In genomic region chr11:5064282-5065055, GRCm38 (mm10) we compare ENCODE assay signal across 8 mouse cellular contexts. TPM values are rescaled to one million over a fixed set of nuclear protein-coding genes. Genes with fewer than 3 reads are reported as not detected.
DNase-seq lines count a peak whose midpoint lies in the region; ATAC-seq and TF ChIP-seq lines count a peak whose summit lies in the region.

No protein-coding gene starts in this region.

- no peak for TF ChIP-seq CTCF in olfactory bulb, adult 2 months (IDR thresholded peaks at IDR 0.05; ENCODE audit: insufficient read depth, low read depth, low read length)

- H3K4me1 ChIP-seq in kidney, embryonic 14.5 days (ENCODE audit: control insufficient read depth, insufficient read depth, low read length) = peaks cover 34% of the 10 kb centered on the region
- peaks cover 44% of the 10 kb centered on the region for H3K4me1 ChIP-seq in heart, embryonic 16.5 days (ENCODE audit: control insufficient read depth, insufficient read depth, low read length)
- peaks cover 72% of the 10 kb centered on the region for H3K4me1 ChIP-seq in liver, embryonic 12.5 days
- H3K4me1 ChIP-seq in olfactory bulb, adult 2 months (ENCODE audit: control insufficient read depth, insufficient read depth, low read length) = peaks cover 44% of the 10 kb centered on the region

- H3K4me2 ChIP-seq in kidney, embryonic 14.5 days (replicated peaks; ENCODE audit: low read depth, low read length) = peak overlapping the region; percentile 96
- H3K4me2 ChIP-seq in heart, embryonic 16.5 days (ENCODE audit: low read depth, low read length) = peak overlapping the region; percentile 88
- peak overlapping the region; percentile 100 for H3K4me2 ChIP-seq in liver, embryonic 12.5 days

- no peak overlapping the region for H3K27ac ChIP-seq in kidney, embryonic 14.5 days (ENCODE audit: low read depth, low read length)
- no peak overlapping the region for H3K27ac ChIP-seq in heart, embryonic 16.5 days (ENCODE audit: low read length)
- H3K27ac ChIP-seq in liver, embryonic 12.5 days = peak overlapping the region; percentile 43; the same call in 1 of the 2 replicates
- peak overlapping the region; percentile 35 for H3K27ac ChIP-seq in olfactory bulb, adult 2 months (ENCODE audit: insufficient read depth, low read depth, low read length)

- TF ChIP-seq POLR2A in olfactory bulb, adult 2 months (IDR thresholded peaks at IDR 0.05; ENCODE audit: insufficient read depth, low read depth, low read length) = no peak

- WGBS in kidney, embryonic 14.5 days = 17% methylated on average over 38 of the region's 38 CpGs
- WGBS in heart, embryonic 16.5 days = 19% methylated on average over 38 of the region's 38 CpGs
- WGBS in liver, embryonic 12.5 days (ENCODE audit: insufficient replicate concordance) = 23% methylated on average over 37 of the region's 38 CpGs
- 13% methylated on average over 38 of the region's 38 CpGs for WGBS in olfactory bulb, adult 2 months

- H3K36me3 ChIP-seq in kidney, embryonic 14.5 days (ENCODE audit: control insufficient read depth, insufficient read depth, low read length) = peaks cover 17% of the 10 kb centered on the region
- peaks cover 15% of the 10 kb centered on the region for H3K36me3 ChIP-seq in heart, embryonic 16.5 days (ENCODE audit: control insufficient read depth, insufficient read depth)
- H3K36me3 ChIP-seq in liver, embryonic 12.5 days = peaks cover 27% of the 10 kb centered on the region

- peak; percentile 1; the same call in 1 of the 2 replicates for ATAC-seq in kidney, embryonic 14.5 days (ENCODE audit: low FRiP score, low TSS enrichment)
- ATAC-seq in heart, embryonic 16.5 days (replicated peaks; ENCODE audit: extremely low read depth, insufficient read depth, low FRiP score) = no peak
- peak; percentile 18 for ATAC-seq in liver, embryonic 12.5 days

- DNase-seq in kidney, postnatal 25 days = no peak
- peak; percentile 62 for DNase-seq in NIH3T3 (ENCODE audit: low read depth)
- no peak for DNase-seq in adrenal gland, postnatal 25 days
- DNase-seq in right cerebral cortex, postnatal 36 days (ENCODE audit: low spot score in 2 of 2) = no peak

- H3K9me3 ChIP-seq in kidney, embryonic 14.5 days (ENCODE audit: control insufficient read depth, low read length) = no peaks in the 10 kb centered on the region
- H3K9me3 ChIP-seq in heart, embryonic 16.5 days (replicated peaks; ENCODE audit: control insufficient read depth, low read length) = no peaks in the 10 kb centered on the region
- H3K9me3 ChIP-seq in liver, embryonic 12.5 days (replicated peaks) = no peaks in the 10 kb centered on the region

- H3K9ac ChIP-seq in kidney, embryonic 14.5 days (ENCODE audit: low read depth, low read length) = peak overlapping the region; percentile 64
- H3K9ac ChIP-seq in heart, embryonic 16.5 days (ENCODE audit: low read length) = peak overlapping the region; percentile 83
- peak overlapping the region; percentile 76 for H3K9ac ChIP-seq in liver, embryonic 12.5 days

- H3K4me3 ChIP-seq in kidney, embryonic 14.5 days (ENCODE audit: low read length) = peak overlapping the region; percentile 60
- H3K4me3 ChIP-seq in heart, embryonic 16.5 days (ENCODE audit: low read length) = peak overlapping the region; percentile 66
- peak overlapping the region; percentile 75 for H3K4me3 ChIP-seq in liver, embryonic 12.5 days
- peak overlapping the region; percentile 82 for H3K4me3 ChIP-seq in olfactory bulb, adult 2 months (ENCODE audit: insufficient read depth, low read depth, low read length)

- peaks cover 39% of the 10 kb centered on the region for H3K27me3 ChIP-seq in kidney, embryonic 14.5 days (ENCODE audit: control insufficient read depth, insufficient read depth, low read length)
- H3K27me3 ChIP-seq in heart, embryonic 16.5 days (ENCODE audit: control insufficient read depth, insufficient read depth, low read length) = peaks cover 26% of the 10 kb centered on the region
- peaks cover 54% of the 10 kb centered on the region for H3K27me3 ChIP-seq in liver, embryonic 12.5 days (replicated peaks)

RNA-seq across cellular contexts. Expression of gene Gas2l1, which starts 0.7 kb away (rescaled TPM):
- 30.2 and 47.3 TPM in 2 replicates for polyA plus RNA-seq in kidney, embryonic 14.5 days (2014; fragmentation: Nextera tagmentation; extraction: Ambion mirVana)
- polyA plus RNA-seq in heart, embryonic 16.5 days (2015; fragmentation: Nextera tagmentation; extraction: Ambion mirVana) = 16.4 and 19.1 TPM in 2 replicates
- polyA plus RNA-seq in liver, embryonic 12.5 days (2016; fragmentation: Nextera tagmentation; extraction: Ambion mirVana) = 35.2 and 37.5 TPM in 2 replicates
- not detected in 2 replicates for polyA plus RNA-seq in olfactory bulb, adult 2 months (2012; ENCODE audit: insufficient read depth, insufficient read length, low replicate concordance, missing spikeins)
- total RNA-seq in adrenal gland, postnatal 25 days (2021) = 42.4 and 46.1 TPM in 2 replicates

RNA-seq across cellular contexts. Expression of gene Rasl10a, which starts 6.5 kb away (rescaled TPM):
- polyA plus RNA-seq in kidney, embryonic 14.5 days (2014; fragmentation: Nextera tagmentation; extraction: Ambion mirVana) = 4.1 and 4.6 TPM in 2 replicates
- polyA plus RNA-seq in heart, embryonic 16.5 days (2015; fragmentation: Nextera tagmentation; extraction: Ambion mirVana) = 0.62 and 1.4 TPM in 2 replicates
- polyA plus RNA-seq in liver, embryonic 12.5 days (2016; fragmentation: Nextera tagmentation; extraction: Ambion mirVana) = 0.77 and 1.1 TPM in 2 replicates
- polyA plus RNA-seq in olfactory bulb, adult 2 months (2012; ENCODE audit: insufficient read depth, insufficient read length, low replicate concordance, missing spikeins) = not detected in 2 replicates
- total RNA-seq in adrenal gland, postnatal 25 days (2021) = 0.39 TPM in 1 of 2 replicates, not detected in the other

RNA-seq across cellular contexts. Expression of gene Rhbdd3, which starts 34.3 kb away (rescaled TPM):
- 25.5 and 29.0 TPM in 2 replicates for polyA plus RNA-seq in kidney, embryonic 14.5 days (2014; fragmentation: Nextera tagmentation; extraction: Ambion mirVana)
- polyA plus RNA-seq in heart, embryonic 16.5 days (2015; fragmentation: Nextera tagmentation; extraction: Ambion mirVana) = 30.5 and 33.0 TPM in 2 replicates
- 19.0 and 22.9 TPM in 2 replicates for polyA plus RNA-seq in liver, embryonic 12.5 days (2016; fragmentation: Nextera tagmentation; extraction: Ambion mirVana)
- polyA plus RNA-seq in olfactory bulb, adult 2 months (2012; ENCODE audit: insufficient read depth, insufficient read length, low replicate concordance, missing spikeins) = not detected in 2 replicates
- total RNA-seq in adrenal gland, postnatal 25 days (2021) = 18.8 and 27.9 TPM in 2 replicates

RNA-seq across cellular contexts. Expression of gene Ewsr1, which starts 34.6 kb away (rescaled TPM):
- 506 and 517 TPM in 2 replicates for polyA plus RNA-seq in kidney, embryonic 14.5 days (2014; fragmentation: Nextera tagmentation; extraction: Ambion mirVana)
- polyA plus RNA-seq in heart, embryonic 16.5 days (2015; fragmentation: Nextera tagmentation; extraction: Ambion mirVana) = 460 and 463 TPM in 2 replicates
- polyA plus RNA-seq in liver, embryonic 12.5 days (2016; fragmentation: Nextera tagmentation; extraction: Ambion mirVana) = 432 and 434 TPM in 2 replicates
- 1,053 and 1,293 TPM in 2 replicates for polyA plus RNA-seq in olfactory bulb, adult 2 months (2012; ENCODE audit: insufficient read depth, insufficient read length, low replicate concordance, missing spikeins)
- 361 and 374 TPM in 2 replicates for total RNA-seq in adrenal gland, postnatal 25 days (2021)

Comparison
In these comparisons a context has a peak if more than half of its experiments do, and no peak if none do; other contexts are left out.
1. H3K27ac ChIP-seq: peak in liver, embryonic 12.5 days (single experiment) and olfactory bulb, adult 2 months (single experiment); none in kidney, embryonic 14.5 days (single experiment) and heart, embryonic 16.5 days (single experiment).
2. Peak in every context shown above with its lines, with median percentiles within 50 percentile points of each other: H3K4me2 ChIP-seq, H3K4me3 ChIP-seq and H3K9ac ChIP-seq.